Mouse (Mus musculus): ENCODE measurements at regions not wholly inside any gene's neighbourhood (a gene's known extent, or its start where the extent isn't known, plus 50 kb on each side); places are given as distances from the start of the nearest gene placed in this dataset.

DNA sequence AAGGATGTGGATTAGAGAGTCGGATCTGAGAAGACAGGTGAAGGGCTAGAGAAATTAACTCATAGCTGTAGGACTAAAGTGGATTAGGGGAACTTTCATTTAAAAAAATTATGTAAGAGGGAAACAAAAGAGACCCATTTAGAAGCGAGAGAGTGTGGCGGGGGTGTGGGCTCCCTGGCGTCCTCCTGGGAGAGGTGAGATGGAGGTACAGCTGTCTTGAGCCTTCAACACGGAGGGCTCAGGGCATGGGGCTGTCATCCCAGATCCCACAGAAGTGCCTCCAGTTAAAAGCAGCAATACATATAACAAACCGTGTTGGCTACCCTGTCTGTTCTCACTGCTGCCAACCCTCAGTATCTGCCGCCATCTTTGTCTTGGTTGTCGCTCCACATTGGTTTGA lies 284.6 kb upstream of the Prickle1 start:
- TF ChIP-seq CTCF (conservative IDR thresholded peaks at IDR 0.05; ENCODE audit: low read length), result no peak
- TF ChIP-seq POU5F1 (IDR thresholded peaks at IDR 0.05; ENCODE audit: borderline replicate concordance, low read length), result no peak

All from E14TG2a.4 (cell line).